ENCODE assay signal across 11 mouse cellular contexts in genomic region chr7:75384506-75384911, GRCm38 (mm10).
A peak's percentile ranks its signal among the peaks of the same experiment; 100 is the strongest.
DNase-seq lines count a peak whose midpoint lies in the region; ATAC-seq lines count a peak whose summit lies in the region.
"Had no signal": no experiment of that assay in that cellular context is flagged by ENCODE, and none has a peak within 500 bp of the region (broad histone marks: within the 10 kb centered on the region; RNA-seq: fewer than 3 reads in every experiment).

No protein-coding gene starts in this region.

- H3K4me2 ChIP-seq in midbrain, embryonic 13.5 days (replicated peaks), result no peak overlapping the region

- intact Hi-C loops in heart, postnatal 10 days (cut with DNase I), result no loop called here

- 14% methylated on average over 8 of the region's 8 CpGs for WGBS in midbrain, embryonic 13.5 days

- no peaks in the 10 kb centered on the region for H3K27me3 ChIP-seq in midbrain, embryonic 13.5 days

- H3K9me3 ChIP-seq in midbrain, embryonic 13.5 days, result no peaks in the 10 kb centered on the region
- H3K9me3 ChIP-seq: G1E had no signal

- no peak overlapping the region for H3K4me3 ChIP-seq in midbrain, embryonic 13.5 days (replicated peaks)

- H3K9ac ChIP-seq in midbrain, embryonic 13.5 days (replicated peaks), result no peak overlapping the region
- H3K9ac ChIP-seq: liver, embryonic 14.5 days had no signal

- peak; percentile 73 for ATAC-seq in midbrain, embryonic 13.5 days

- DNase-seq in heart, adult 11 months, result peak; percentile 88
- DNase-seq in heart, postnatal 10 days, result no peak
- DNase-seq in CD4-positive, CD25-positive, alpha-beta regulatory T cell, adult 2 months (ENCODE audit: low read depth, low spot score), result peak; percentile 69
- DNase-seq in fibroblast of lung, adult 2 months (ENCODE audit: low read depth), result peak; percentile 64
- DNase-seq in layer of hippocampus, adult 11-12 months (ENCODE audit: low spot score), result no peak
- DNase-seq in right cerebral cortex, postnatal 4 days, result no peak
- no peak for DNase-seq in ovary, adult 18-20 months (ENCODE audit: low spot score)
- DNase-seq: cerebellum, adult 11-12 months had no signal

- no peaks in the 10 kb centered on the region for H3K36me3 ChIP-seq in midbrain, embryonic 13.5 days
- H3K36me3 ChIP-seq: G1E had no signal

- no peaks in the 10 kb centered on the region for H3K4me1 ChIP-seq in midbrain, embryonic 13.5 days (replicated peaks)

- H3K27ac ChIP-seq in midbrain, embryonic 13.5 days, result no peak overlapping the region
- H3K27ac ChIP-seq: liver, embryonic 14.5 days had no signal

Comparison
In these comparisons a context has a peak if more than half of its experiments do, and no peak if none do; other contexts are left out.
1. DNase-seq: peak in heart, adult 11 months (single experiment), CD4-positive, CD25-positive, alpha-beta regulatory T cell, adult 2 months (single experiment) and fibroblast of lung, adult 2 months (single experiment); none in heart, postnatal 10 days (0 of 2), layer of hippocampus, adult 11-12 months (single experiment), right cerebral cortex, postnatal 4 days (single experiment) and ovary, adult 18-20 months (single experiment).